Mouse (Mus musculus) heart, adult 2 months (tissue): ENCODE measurements around the gene Fam19a5. TPM values are rescaled to one million over a fixed set of nuclear protein-coding genes. Genes with fewer than 3 reads are reported as not detected.

Experiments
- DNase-seq, 2 experiments: peaks; one replicate each; pipeline ENCODE4 v3.0.0; 2021
- H3K27ac ChIP-seq: fragments of 200-600 bp; 2 replicates; pipeline ENCODE4 v1.8.1; 2022
- H3K27me3 ChIP-seq: fragments of 200-500 bp; 2 replicates; pipeline ENCODE4 v1.6.1; 2012; ENCODE audit warnings: mild to moderate bottlenecking, low read length, inconsistent platforms, mixed read lengths; ENCODE audit not compliant: control insufficient read depth, insufficient read depth
- H3K36me3 ChIP-seq: fragments of 200-500 bp; 2 replicates; pipeline ENCODE4 v1.6.1; 2012; ENCODE audit warnings: low read length, inconsistent platforms; ENCODE audit not compliant: control insufficient read depth, insufficient read depth
- H3K4me1 ChIP-seq: fragments of 200-500 bp; 2 replicates; pipeline ENCODE4 v1.6.1; 2011; ENCODE audit warnings: low read length; ENCODE audit not compliant: control insufficient read depth, insufficient read depth
- H3K4me3 ChIP-seq: fragments of 200-600 bp; 2 replicates; pipeline ENCODE4 v1.8.1; 2022
- H3K79me2 ChIP-seq: fragments of 200-500 bp; replicated peaks from 2 replicates; pipeline ENCODE4 v1.6.1; 2012; ENCODE audit warnings: mild to moderate bottlenecking, inconsistent platforms, low read length, moderate library complexity, mixed read lengths; ENCODE audit not compliant: control insufficient read depth, insufficient read depth
- H3K9ac ChIP-seq: fragments of 200-500 bp; 2 replicates; pipeline ENCODE4 v1.6.1; 2012; ENCODE audit warnings: low read depth, mild to moderate bottlenecking, control low read depth, inconsistent platforms, low read length, mixed read lengths
- CTCF ChIP-seq: fragments of 200-600 bp; IDR thresholded peaks from 2 replicates; pipeline ENCODE4 v1.8.1; 2022; ENCODE audit warnings: antibody characterized with exemption, mild to moderate bottlenecking, moderate library complexity
- EP300 ChIP-seq: fragments of 200-500 bp; IDR thresholded peaks from 2 replicates; pipeline ENCODE4 v1.6.1; 2011; ENCODE audit warnings: low read depth, low read length, control low read depth; ENCODE audit not compliant: insufficient read depth
- POLR2A ChIP-seq: fragments of 200-500 bp; IDR thresholded peaks from 2 replicates; pipeline ENCODE4 v1.6.1; 2011; ENCODE audit warnings: mild to moderate bottlenecking, low read depth, low read length, control low read depth; ENCODE audit not compliant: insufficient read depth
- WGBS: fragments of 180-500 bp; shearing (Covaris S2); methylation state at CpG from one replicate; pipeline ENCODE4 v1.1.7; 2018; 5-methylcytosine and 5-hydroxymethylcytosine counted together
- intact Hi-C: fragments of 180-260 bp; cut with DNase I; formaldehyde crosslinking; loops from one replicate; pipeline ENCODE4 v1.15.1; 2025
- polyA plus RNA-seq: library from polyadenylated mRNA; depleted of rRNA; stranded (reverse); fragments of >200 nt; gene quantifications from 2 replicates; pipeline ENCODE4 v1.2.3, GENCODE M21; 2012
- total RNA-seq, 2 experiments: library from RNA; stranded (reverse); gene quantifications; 2 replicates each; pipeline ENCODE4 v1.2.3; 2021

Fam19a5 gene
- total and polyA plus RNA-seq, 3 experiments: 3.5 to 5.0 (median 4.2) TPM

DNA sequence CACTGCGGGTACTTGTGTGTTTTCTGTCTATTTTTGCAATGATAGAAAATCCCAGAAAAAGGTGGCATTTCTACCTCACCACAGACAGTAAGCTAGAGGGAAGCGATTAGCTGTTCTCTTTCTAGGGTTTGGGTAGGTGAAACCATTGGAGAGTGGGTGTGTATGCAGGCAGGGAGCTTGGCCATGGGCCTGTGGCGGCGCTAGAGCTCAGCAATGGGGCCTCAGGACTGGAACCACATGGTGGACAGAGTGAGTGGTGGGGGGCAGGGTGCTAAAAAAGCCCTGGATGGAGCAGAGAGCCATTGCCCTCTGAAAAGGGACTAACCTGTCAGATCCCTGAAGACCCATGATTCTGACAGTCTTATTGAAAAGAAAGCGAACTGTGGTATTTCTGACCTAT, 6.7 kb downstream of the Fam19a5 start:
- Histone ChIP-seq H3K9ac (no peak overlapping the region), H3K4me3 (no peak overlapping the region), H3K79me2 (no peaks in the 10 kb centered on the region), H3K27ac (no peak overlapping the region), H3K36me3 (no peaks in the 10 kb centered on the region), H3K4me1 (no peaks in the 10 kb centered on the region), H3K27me3 (no peaks in the 10 kb centered on the region; the same call in 1 of the 2 replicates)
- WGBS: 36% methylated on average over 5 of the region's 5 CpGs
- intact Hi-C loops: no loop called here
- DNase-seq: no peak
- TF ChIP-seq CTCF (no peak), POLR2A (no peak), EP300 (no peak)

DNA sequence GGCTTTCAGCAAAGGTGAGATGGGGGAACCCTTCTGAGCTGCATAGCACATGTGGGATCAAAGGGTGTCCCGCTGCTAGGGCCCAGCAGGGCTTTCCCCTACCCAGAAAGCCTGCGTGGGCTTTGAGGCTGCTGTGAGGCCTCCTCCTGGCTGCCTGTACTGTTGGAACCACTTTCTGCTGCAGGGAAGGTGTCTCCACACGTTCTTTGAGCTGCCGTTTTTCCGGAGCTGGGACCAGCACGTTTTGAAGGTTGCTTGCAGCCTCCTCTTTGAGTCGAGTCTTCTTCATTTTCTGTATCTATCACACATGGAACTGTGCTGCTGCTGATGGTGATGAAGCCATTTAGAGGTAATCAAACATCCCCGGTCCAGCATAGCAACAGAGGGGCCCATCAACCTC, 7.5 kb downstream of the Fam19a5 start:
- WGBS: 27% methylated on average over 8 of the region's 8 CpGs
- no peaks in the 10 kb centered on the region; the same call in 1 of the 2 replicates for H3K27me3 ChIP-seq

DNA sequence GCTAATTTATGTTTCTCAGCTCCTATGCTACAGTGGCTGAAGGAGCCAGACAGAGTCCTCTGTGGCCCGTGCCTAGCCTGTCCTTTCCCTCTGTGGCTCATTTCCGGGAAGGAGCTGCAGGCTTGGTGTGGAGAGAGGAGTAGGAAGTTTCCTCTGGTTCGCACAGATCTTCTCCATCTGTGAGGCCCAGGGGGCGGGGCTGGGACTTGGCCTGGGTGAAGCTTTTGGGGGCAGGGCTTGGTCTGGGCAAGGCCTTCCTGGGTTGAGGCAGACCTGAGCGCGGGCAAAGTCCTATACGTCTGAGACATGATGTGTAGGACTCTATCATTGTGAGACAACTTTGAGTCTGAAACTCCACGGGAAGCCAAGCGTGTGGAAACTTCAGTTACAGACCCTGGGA, 11.7 kb downstream of the Fam19a5 start:
- Histone ChIP-seq H3K27ac (no peak overlapping the region), H3K79me2 (no peaks in the 10 kb centered on the region), H3K4me1 (no peaks in the 10 kb centered on the region), H3K4me3 (no peak overlapping the region), H3K27me3 (no peaks in the 10 kb centered on the region; the same call in 1 of the 2 replicates), H3K36me3 (no peaks in the 10 kb centered on the region), H3K9ac (no peak overlapping the region)
- intact Hi-C loops: no loop called here
- WGBS: 61% methylated on average over 9 of the region's 9 CpGs
- DNase-seq: no peak
- no peak for TF ChIP-seq CTCF
- no peak for TF ChIP-seq POLR2A
- no peak for TF ChIP-seq EP300

More for the DNA sequence above, 7.5 kb downstream of the Fam19a5 start:
- Histone ChIP-seq H3K79me2 (no peaks in the 10 kb centered on the region), H3K4me3 (no peak overlapping the region), H3K27ac (no peak overlapping the region), H3K36me3 (no peaks in the 10 kb centered on the region), H3K9ac (no peak overlapping the region), H3K4me1 (no peaks in the 10 kb centered on the region)
- TF ChIP-seq POLR2A (no peak), CTCF (no peak), EP300 (no peak)
- no peak for DNase-seq
- intact Hi-C loops: no loop called here

DNA sequence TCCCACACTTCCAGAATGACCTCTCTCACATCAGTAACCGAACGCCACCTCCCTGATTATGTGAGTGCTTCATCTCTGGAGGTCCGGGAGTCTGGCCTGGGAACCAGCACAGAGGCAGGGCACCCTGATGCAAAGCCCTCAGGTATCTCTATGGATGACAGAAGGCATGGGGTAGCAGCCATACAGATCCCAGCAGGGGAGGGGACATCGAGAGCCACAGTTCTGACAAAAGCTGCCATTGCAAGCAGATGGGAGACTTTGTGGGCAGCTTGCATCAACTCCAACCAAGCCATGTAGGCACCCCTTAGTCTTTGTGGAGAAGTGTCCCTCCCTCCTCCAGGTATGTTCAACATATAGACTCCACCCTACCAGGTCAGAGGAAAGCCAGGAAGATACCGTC, 20.2 kb downstream of the Fam19a5 start:
- Histone ChIP-seq H3K4me3 (no peak overlapping the region), H3K4me1 (no peaks in the 10 kb centered on the region), H3K9ac (no peak overlapping the region), H3K27me3 (no peaks in the 10 kb centered on the region), H3K79me2 (no peaks in the 10 kb centered on the region), H3K27ac (no peak overlapping the region), H3K36me3 (no peaks in the 10 kb centered on the region)
- WGBS: 79% methylated on average over 5 of the region's 5 CpGs
- intact Hi-C loops: no loop called here
- DNase-seq: no peak
- TF ChIP-seq CTCF (no peak), EP300 (no peak), POLR2A (no peak)

DNA sequence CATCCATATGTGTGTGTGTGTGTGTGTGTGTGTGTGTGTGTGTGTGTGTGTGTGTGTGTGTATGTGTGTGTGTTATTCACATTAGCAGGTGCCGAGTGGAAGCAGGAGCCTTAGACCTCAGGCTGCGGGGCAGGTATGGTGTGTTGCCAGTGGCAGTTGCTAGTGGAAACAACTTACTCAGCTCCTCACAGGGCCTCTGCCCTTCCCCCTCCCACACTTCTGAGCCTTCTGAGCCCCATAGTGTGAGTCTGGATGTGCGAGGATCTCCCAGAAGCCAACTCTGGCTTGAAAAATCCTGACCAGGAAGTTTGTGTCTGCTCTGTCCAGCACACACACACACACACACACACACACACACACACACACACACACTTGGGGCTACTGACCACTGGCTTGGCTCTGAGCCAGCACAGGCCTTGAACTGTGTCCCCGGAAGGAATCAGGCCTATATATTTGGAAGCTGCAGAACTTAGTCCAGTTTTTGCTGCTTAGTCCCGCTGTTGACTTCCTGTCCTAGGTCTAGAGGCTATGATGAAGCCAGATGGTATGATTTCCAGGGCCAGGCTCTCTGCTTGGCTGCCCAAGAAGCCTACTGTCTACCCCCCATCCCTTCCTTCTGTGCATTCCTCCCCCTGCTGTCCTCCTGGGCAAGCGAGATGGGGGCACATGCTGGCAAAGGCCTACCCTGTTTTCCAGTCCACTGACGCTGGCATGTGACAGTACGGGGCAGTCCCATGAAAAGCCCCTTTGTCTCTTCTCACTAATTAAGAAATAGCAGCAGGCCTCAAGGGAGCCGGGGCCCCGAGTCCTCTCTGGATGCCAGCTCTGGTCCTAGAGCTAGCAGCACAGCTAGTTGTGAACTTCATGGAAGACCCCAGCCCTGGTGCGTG, 22.2 kb downstream of the Fam19a5 start:
- TF ChIP-seq CTCF (no peak), EP300 (no peak), POLR2A (no peak)
- no peak overlapping the region for H3K4me3 ChIP-seq
- intact Hi-C loops: no loop called here
- WGBS: 70% methylated on average over 11 of the region's 11 CpGs
- no peaks in the 10 kb centered on the region for H3K36me3 ChIP-seq
- H3K27me3 ChIP-seq: no peaks in the 10 kb centered on the region
- H3K4me1 ChIP-seq: no peaks in the 10 kb centered on the region
- no peak overlapping the region for H3K27ac ChIP-seq
- no peak for DNase-seq
- no peak overlapping the region for H3K9ac ChIP-seq
- H3K79me2 ChIP-seq: no peaks in the 10 kb centered on the region

DNA sequence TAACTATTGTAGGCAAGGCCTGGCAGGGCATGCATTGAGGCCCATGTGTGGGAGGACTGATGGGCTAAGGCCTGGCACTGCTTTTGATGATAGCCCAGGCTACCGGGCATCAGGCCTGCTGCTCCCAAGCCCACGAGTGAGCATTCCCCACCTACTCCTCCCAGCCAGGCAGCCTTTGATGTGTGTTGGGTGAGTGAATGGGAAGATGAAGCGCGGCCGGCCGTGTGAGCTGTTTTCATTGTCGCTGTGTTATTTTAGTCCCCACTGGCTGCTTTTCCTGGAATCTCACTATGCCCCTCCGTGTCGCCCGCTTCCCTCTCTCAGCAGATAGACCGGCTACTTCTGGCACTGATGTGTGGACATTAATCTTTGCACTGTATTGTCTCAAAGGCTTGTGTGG, 26.1 kb downstream of the Fam19a5 start:
- Histone ChIP-seq H3K4me3 (no peak overlapping the region), H3K27ac (no peak overlapping the region), H3K79me2 (no peaks in the 10 kb centered on the region), H3K9ac (no peak overlapping the region), H3K36me3 (no peaks in the 10 kb centered on the region), H3K4me1 (no peaks in the 10 kb centered on the region), H3K27me3 (no peaks in the 10 kb centered on the region)
- WGBS: 54% methylated on average over 11 of the region's 11 CpGs
- no peak for DNase-seq
- TF ChIP-seq POLR2A (no peak), CTCF (no peak), EP300 (no peak)
- intact Hi-C loops: no loop called here
